Mouse (Mus musculus): ENCODE measurements at regions not wholly inside any gene's neighbourhood (a gene's known extent, or its start where the extent isn't known, plus 50 kb on each side); places are given as distances from the start of the nearest gene placed in this dataset.

DNA sequence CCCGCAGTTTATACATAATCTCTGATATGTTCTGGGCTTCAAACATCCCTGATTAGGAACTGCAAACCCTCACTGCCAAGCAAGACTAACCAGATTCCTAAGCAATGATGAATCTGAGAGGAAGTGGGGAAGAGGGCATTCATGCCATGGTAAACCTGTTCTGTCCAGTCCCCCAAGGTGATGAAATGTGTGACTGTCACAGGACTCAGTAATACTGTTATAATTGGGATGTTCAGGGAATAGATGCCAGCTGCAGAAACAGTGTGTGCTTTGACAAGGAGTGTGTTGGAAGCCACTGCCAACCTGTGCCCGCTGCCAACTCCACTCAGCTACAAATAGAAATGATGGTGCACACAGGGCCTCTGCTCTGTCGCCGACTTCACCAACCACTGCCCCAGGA is 466.0 kb downstream of the Efna5 start:
- no peak for TF ChIP-seq CTCF (IDR thresholded peaks at IDR 0.05; ENCODE audit: low read depth)
- TF ChIP-seq EP300 (IDR thresholded peaks at IDR 0.05; ENCODE audit: low read depth): no peak

All from liver, postnatal 0 days (tissue).